Mouse (Mus musculus): ENCODE results near the gene Gm20388. TPM values are rescaled to one million over a fixed set of nuclear protein-coding genes. Genes with fewer than 3 reads are reported as not detected.

The Gm20388 gene
- total RNA-seq, 2 experiments from 2014 or later: 6.8 to 7.8 TPM

DNA sequence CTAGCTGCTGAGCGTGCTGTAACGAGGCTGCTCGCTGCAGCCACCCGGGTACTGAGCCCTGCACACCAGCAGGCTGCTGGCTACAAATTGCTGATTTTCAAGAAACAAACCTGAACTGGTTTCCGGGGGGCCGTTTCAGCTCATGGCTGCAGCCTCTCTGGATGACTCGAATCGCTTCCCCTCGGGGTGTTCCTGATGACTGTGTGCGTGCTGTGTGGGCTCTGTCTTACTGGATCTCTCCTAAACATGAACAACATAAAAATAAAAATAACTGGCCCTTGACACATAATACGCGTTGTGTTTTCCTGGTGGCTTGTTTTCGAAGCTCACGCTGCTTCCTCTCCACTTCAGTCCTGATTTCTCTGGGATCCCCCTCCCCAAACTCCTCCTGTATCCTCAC is 1168.1 kb downstream of the Gm20388 start:
- no peak for DNase-seq
- intact Hi-C loops (cut with DNase I): no loop called here

DNA sequence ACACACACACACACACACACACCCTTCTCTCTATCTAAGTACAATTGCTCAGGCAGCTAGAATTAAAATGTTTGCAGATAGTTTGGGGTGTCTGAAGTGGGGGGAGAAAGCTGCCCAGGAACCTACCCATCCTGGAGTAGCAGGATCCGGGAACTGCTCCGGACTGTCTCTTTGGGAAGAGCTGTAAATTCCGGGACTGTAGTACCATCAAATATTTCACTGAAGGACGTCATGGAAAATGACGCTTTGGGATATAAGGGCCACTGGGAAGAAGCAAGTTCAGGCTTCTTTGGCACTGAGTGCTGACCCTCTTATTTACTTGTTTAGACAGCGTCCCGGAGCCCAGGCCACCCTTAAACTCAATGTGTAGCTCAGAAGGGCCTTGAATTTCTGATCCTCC is 1168.6 kb downstream of the Gm20388 start:
- DNase-seq: no peak
- intact Hi-C loops (cut with DNase I): no loop called here

GRCm38 (mm10) chr8:121079944-121080343 is 1169.3 kb downstream of the Gm20388 start:
- intact Hi-C loops (cut with DNase I): no loop called here
- no peak for DNase-seq

DNA sequence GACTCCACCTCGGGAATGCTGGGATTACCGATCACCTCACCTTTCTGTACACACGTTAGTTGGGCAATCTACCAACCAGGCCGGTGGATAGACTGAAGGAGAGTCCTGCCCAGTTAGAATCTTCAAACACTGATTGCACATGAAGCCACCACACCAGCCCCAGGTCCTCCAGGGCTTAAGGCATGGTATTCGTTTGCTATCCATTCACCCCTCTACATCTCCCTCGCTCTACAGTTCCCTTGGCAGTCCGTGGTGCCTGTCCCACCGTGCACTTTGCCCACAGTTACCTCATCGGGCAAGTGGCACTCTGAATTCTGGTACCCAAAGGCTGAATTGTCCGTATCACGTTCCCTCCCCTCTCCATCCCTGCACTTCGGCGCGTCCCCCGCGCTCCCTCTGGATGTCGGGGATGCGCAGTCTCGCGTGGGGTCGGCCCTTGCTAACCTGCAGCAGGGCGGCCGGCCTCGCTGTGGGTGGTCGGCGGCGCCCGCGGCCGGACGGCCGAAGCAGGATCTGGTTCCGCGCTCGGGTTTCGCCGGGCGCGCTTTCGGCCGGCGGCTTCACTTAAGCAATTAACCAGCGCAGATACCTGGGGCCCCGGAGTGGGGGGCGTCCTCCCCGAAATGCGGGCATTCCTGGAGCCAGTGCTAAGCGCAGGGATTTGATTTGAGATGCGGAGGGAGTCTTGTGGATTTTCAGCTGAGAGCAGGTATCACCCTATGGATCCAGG is 1169.9 kb downstream of the Gm20388 start:
- DNase-seq: no peak
- intact Hi-C loops (cut with DNase I): no loop called here

- intact Hi-C loops (cut with DNase I): no loop called here
- no peak for DNase-seq
Observed at GRCm38 (mm10) chr8:121081398-121081797, 1170.8 kb downstream of the Gm20388 start.

DNA sequence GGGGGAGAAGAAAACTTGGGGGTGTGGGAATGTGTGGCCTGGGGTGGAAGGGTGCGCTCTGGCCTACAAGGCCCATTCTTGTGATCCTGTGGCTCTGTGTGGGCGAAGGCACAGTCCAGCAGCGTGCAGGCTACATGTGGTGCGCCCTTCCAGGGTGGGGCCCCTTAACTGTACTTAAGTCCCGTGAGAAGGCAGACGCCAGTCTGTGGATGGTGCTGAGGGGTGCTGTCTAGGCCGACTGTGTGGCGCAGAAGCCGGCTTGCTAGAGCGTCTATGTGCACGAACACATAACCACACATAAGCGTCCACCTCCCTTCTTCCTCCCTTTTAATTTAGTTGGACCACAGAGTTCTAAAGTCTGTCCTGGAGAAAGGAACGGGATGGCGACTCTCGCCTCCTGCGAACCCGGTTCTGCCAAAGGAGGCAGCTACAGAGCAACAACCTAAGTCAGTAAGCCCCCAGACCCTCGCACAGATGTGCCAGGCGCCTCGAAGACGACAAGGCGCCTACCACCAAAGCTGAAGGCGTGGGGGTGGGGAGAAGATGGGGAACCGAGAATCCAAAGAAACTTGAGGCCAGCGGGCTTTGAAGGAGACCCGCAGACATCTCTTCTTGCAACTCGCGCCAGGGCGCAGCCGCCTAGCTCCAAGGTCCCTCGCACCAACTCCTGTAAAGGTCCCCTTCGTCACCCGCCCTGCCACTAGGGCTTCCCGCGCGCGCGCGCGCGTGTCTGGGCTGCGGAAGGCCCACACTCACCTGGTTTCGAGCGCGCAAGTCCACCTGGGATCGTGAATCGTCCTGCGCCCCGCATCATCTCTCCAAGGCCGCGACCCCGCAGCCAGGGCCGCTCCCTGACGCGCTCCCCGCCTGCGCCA is 1171.8 kb downstream of the Gm20388 start:
- DNase-seq: no peak
- intact Hi-C loops (cut with DNase I): no loop called here

DNA sequence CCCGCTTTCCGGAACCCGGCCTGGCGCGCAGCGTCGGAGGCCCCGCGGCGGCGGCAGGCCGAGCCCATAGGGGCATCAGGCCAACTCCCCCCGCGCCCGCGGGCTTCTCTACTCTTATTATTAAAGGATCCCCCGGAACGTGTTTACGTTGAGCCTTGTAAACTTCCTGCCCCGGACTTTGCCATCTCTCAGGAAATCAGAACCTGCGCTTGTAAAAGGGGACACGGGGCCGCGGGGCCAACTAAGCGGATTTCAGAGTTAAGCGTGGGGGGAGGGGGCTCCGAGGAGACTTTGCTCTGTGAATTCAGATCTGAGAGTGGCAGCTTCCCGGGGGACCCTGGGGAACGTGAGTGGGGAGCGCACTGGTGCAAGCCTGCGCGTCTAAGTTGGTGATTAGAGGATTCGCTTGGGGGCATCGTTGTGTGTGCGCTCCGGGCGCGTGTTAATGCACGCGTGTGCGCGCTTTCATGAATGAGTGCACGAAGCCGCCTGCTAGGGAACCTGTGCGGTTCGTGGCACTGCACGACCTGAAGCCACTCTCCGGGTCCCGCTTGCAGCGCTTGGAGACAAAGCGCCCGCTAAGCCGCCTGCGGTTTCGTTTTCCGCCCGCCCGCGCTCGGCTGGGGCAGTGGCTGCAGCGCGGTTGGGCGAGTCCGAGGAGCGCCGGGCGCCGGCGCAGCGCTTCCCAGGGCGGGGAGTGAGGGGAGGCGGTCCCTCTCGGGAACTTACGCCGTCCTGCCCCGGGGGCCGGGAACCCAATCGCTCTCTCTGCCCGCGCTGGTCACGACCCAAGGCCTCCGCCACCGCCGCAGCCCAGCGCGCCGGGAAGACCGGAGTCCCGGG is 1172.7 kb downstream of the Gm20388 start:
- intact Hi-C loops (cut with DNase I): no loop called here
- DNase-seq: peak; percentile 53 to 59

DNA sequence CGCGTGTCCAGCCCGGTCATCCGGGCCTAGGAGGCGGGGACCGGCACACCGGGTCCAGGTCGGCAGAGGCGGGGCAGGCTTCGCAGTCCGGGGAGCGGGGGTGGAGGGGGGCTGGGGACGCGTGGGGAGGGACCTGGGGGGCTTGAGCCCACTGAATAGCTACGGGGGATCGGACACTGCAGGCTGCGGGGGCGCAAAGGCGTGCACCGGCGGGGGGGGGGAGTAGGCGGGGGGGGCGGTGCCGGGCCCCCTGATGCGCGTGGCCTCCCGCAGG is 1173.2 kb downstream of the Gm20388 start:
- DNase-seq: no peak
- intact Hi-C loops (cut with DNase I): loop anchor here (2.0 kb wide), 1 partner anchor 111 kb away; no protein-coding TSS in a partner anchor

- no peak for DNase-seq
- intact Hi-C loops (cut with DNase I): loop anchor here (2.0 kb wide), 1 partner anchor 112 kb away; no protein-coding TSS in a partner anchor
Observed at GRCm38 (mm10) chr8:121084210-121084951, 1173.7 kb downstream of the Gm20388 start, which contains the start of gene Foxf1. TSS of gene Foxf1 (plus strand) at chr8:121084386.

- no peak for DNase-seq
- intact Hi-C loops (cut with DNase I): loop anchor here (2.0 kb wide), 1 partner anchor 112 kb away; no protein-coding TSS in a partner anchor
Observed at GRCm38 (mm10) chr8:121085011-121085410, 1174.4 kb downstream of the Gm20388 start.

- no peak for DNase-seq
- intact Hi-C loops (cut with DNase I): loop anchor here (2.0 kb wide), 1 partner anchor 113 kb away; no protein-coding TSS in a partner anchor
Observed at GRCm38 (mm10) chr8:121085561-121085960, 1174.9 kb downstream of the Gm20388 start.

GRCm38 (mm10) chr8:121086004-121086900 is 1175.6 kb downstream of the Gm20388 start:
- no peak for DNase-seq

DNA sequence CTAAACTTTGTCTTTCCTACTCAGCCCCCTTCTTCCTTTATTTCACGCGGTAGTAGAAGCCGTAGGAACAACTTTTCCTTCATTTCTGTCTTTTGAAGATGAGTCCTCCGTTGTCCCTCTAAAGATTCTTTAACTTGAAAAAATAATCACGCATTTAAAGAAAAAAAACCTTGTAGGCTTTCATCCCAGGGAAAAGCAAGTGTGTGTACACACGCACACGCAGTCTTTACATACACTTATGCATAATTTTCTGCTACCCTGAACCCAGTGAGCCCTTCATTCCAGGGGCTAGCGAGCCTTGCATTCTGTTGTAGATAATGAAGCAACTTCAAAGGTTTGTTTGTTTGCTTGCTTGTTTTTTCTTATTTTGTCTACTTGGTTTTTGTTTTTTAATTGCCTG is 1177.6 kb downstream of the Gm20388 start:
- intact Hi-C loops (cut with DNase I): no loop called here
- DNase-seq: no peak

More at GRCm38 (mm10) chr8:121086004-121086900, 1175.6 kb downstream of the Gm20388 start:
- intact Hi-C loops (cut with DNase I): no loop called here

DNA sequence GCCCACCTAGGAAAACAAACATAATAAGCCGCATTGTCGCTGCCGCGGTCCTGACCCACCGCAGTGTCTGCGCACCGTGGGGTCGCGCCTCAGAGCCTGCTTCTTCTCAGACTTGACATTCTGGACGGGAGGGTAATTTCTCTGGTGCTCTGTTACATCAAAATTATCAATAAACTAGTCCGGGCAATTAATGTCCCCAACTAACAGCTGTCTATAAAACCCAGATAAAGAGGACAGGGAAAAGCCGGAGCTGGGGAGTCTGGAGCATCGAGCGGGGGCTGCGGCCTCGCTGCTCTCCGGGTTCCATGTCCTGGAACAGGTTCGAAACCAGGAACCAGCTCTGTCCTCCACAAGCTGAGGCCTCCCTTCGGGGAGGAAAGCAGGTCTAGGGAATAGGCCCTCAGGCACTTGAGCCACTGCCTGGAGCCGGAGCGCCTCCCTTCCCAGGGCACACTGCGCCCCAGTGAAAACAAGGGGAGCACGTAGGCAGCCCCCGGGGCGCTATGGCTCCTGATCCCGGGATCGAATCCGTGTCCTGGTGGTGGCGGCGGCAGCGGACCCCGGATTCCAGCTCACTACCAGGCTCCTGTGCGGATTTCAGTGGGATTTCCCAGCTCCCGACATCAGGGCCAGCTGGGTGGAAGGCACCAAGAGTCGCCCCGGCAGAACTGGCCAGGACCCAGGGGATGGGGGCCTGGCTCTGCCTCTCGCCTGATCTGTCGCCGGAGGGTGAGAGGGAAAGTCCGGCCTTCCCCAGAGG is 1178.4 kb downstream of the Gm20388 start:
- intact Hi-C loops (cut with DNase I): no loop called here
- DNase-seq: no peak

- DNase-seq: no peak
- intact Hi-C loops (cut with DNase I): loop anchor here (10.0 kb wide), 1 partner anchor 405 kb away; no protein-coding TSS in a partner anchor
Observed at GRCm38 (mm10) chr8:121089631-121090380, 1179.2 kb downstream of the Gm20388 start.

DNA sequence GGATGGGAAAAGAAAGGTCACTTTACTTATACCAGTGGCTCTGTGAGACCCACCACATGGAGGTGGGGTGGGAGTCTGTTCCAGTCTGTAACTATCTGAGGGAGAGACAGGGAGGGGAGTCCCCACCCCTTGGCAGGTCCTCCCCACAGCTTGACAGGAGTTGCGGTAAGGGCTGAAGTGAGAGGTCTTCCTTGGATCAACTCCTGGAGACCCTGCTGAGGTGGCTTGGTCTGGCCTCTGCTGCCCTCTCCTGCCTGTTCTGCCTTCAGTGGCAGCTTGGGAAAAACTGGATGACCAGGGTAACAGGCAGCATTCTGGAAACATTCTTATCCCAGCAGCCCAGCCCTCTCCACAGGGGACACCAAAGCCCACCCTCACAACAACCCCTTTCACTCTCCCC is 1180.1 kb downstream of the Gm20388 start:
- intact Hi-C loops (cut with DNase I): loop anchor here (10.0 kb wide), 1 partner anchor 406 kb away; no protein-coding TSS in a partner anchor
- no peak for DNase-seq

DNA sequence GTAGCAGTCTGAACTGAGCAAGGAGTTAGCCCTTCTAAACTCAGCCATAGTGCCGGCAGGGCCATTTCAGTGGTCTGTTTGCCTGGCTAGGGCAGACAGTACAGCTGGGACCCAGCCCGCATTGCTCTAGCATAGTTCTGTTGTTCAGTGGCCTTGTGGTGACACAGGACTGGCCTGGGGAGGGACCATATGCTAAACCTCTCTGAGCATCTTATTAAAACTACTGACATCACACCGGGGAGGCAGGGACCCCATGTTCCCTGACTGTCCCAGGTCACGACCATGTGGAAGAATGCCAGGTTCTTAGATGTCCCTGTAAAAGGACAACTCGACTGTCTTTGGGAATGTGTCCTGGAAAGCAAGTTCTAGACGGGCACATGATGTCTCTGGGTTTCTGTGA is 1181.5 kb downstream of the Gm20388 start:
- intact Hi-C loops (cut with DNase I): loop anchor here (2.0 to 10.0 kb wide), 4 partner anchors 121 to 407 kb away; no protein-coding TSS in a partner anchor
- no peak for DNase-seq
